Mouse (Mus musculus) forebrain, embryonic 12.5 days (tissue): ENCODE results near the gene Scrn3. TPM values are rescaled to one million over a fixed set of nuclear protein-coding genes. Genes with fewer than 3 reads are reported as not detected.
A peak's percentile ranks its signal among the peaks of the same experiment; 100 is the strongest.

Experiments used
- ATAC-seq: fragments of 200-750 bp; cut with Nextera tagmentation; 2 replicates; pipeline ENCODE4 v1.8.0; 2017; ENCODE audit warnings: moderate TSS enrichment; ENCODE audit not compliant: low FRiP score
- H3K27ac ChIP-seq: fragments of 300-500 bp; sonication (generic); 2 replicates; pipeline ENCODE4 v1.5.1; 2016; ENCODE audit warnings: mild to moderate bottlenecking
- H3K27me3 ChIP-seq: fragments of 300-500 bp; sonication (generic); 2 replicates; pipeline ENCODE4 v1.6.1; 2016; ENCODE audit warnings: mild to moderate bottlenecking
- H3K36me3 ChIP-seq: fragments of 300-500 bp; sonication (generic); replicated peaks from 2 replicates; pipeline ENCODE4 v1.6.1; 2016; ENCODE audit warnings: mild to moderate bottlenecking
- H3K4me1 ChIP-seq: fragments of 300-500 bp; sonication (generic); 2 replicates; pipeline ENCODE4 v1.6.1; 2016
- H3K4me2 ChIP-seq: fragments of 300-500 bp; sonication (generic); 2 replicates; pipeline ENCODE4 v1.6.1; 2016; ENCODE audit warnings: mild to moderate bottlenecking, moderate library complexity
- H3K4me3 ChIP-seq: fragments of 300-500 bp; sonication (generic); replicated peaks from 2 replicates; pipeline ENCODE4 v1.5.1; 2016; ENCODE audit warnings: mild to moderate bottlenecking
- H3K9ac ChIP-seq: fragments of 300-500 bp; sonication (generic); 2 replicates; pipeline ENCODE4 v1.6.1; 2016; ENCODE audit warnings: mild to moderate bottlenecking
- H3K9me3 ChIP-seq: fragments of 300-500 bp; sonication (generic); 2 replicates; pipeline ENCODE4 v1.6.1; 2016
- WGBS: fragments of 180-500 bp; shearing (Covaris S2); methylation state at CpG from one replicate; pipeline ENCODE4 v1.1.7; 2016; 5-methylcytosine and 5-hydroxymethylcytosine counted together
- polyA plus RNA-seq: library from polyadenylated mRNA; unstranded; fragments of >200 nt; fragmentation: Nextera tagmentation; extraction: Ambion mirVana; gene quantifications from 2 replicates; pipeline ENCODE4 v1.2.1, GENCODE M21; 2016

Gene Scrn3
- polyA plus RNA-seq, 1 experiment from 2014 or later = 12.7 TPM

- peaks cover 9% of the 10 kb centered on the region for H3K4me1 ChIP-seq
- no peaks in the 10 kb centered on the region for H3K9me3 ChIP-seq
- H3K4me3 ChIP-seq = no peak overlapping the region
- H3K27me3 ChIP-seq = no peaks in the 10 kb centered on the region
- H3K9ac ChIP-seq = no peak overlapping the region
- no peak for ATAC-seq
- no peak overlapping the region for H3K4me2 ChIP-seq
- H3K36me3 ChIP-seq = no peaks in the 10 kb centered on the region
- H3K27ac ChIP-seq = no peak overlapping the region
- 92% methylated on average over 4 of the region's 4 CpGs for WGBS
These were observed 32.8 kb downstream of the Scrn3 start for GRCm38 (mm10) chr2:73345204-73345603.

- WGBS = 75% methylated on average over 13 of the region's 13 CpGs
- Histone ChIP-seq H3K4me2 (no peak overlapping the region), H3K4me3 (no peak overlapping the region), H3K9me3 (no peaks in the 10 kb centered on the region), H3K27me3 (no peaks in the 10 kb centered on the region), H3K27ac (no peak overlapping the region), H3K36me3 (no peaks in the 10 kb centered on the region), H3K9ac (no peak overlapping the region), H3K4me1 (peaks cover 9% of the 10 kb centered on the region)
- ATAC-seq = no peak
These were observed 34.1 kb downstream of the Scrn3 start for GRCm38 (mm10) chr2:73346345-73347086.

DNA sequence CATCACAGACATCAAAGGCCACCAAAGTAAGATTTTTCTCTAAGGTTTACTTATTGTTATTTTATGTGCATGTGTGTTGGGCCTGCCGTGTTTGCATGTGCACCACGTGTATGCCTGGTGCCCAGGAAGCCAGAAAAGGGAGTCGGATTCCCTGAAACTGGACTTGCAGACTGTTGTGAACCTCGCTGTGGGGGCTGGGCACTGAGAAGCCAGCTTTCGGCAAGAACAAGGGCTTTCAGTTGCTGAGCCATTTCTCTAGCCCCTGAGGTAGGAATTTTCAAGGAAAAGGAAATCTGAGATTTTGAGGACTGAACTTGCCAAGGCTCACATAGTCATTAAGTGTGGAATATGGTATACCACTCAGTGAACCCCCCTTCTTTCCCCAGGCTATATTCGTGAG lies 34.7 kb downstream of the Scrn3 start:
- Histone ChIP-seq H3K27me3 (no peaks in the 10 kb centered on the region), H3K27ac (no peak overlapping the region), H3K4me1 (peaks cover 15% of the 10 kb centered on the region), H3K9me3 (no peaks in the 10 kb centered on the region), H3K36me3 (no peaks in the 10 kb centered on the region), H3K9ac (no peak overlapping the region), H3K4me3 (no peak overlapping the region), H3K4me2 (no peak overlapping the region)
- WGBS = 70% methylated on average over 6 of the region's 6 CpGs
- no peak for ATAC-seq

DNA sequence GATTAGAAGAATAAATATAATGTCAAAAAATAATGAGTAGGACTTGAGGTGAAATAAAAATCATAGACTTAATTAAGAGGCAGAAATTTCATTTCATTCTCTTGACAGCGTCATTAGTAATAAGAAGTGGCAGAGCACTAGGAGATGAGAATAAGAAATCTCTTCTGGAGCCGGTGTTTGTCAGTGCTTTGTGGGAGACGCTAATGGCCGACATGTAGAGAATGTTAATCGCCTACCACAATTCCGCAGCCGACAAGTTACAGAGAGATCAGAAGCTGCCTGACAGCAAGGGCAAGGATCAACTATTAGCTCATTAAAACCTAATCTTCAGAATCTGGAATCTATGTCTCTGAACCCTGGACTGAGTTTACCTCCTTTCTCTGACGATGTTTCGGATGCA lies 35.4 kb downstream of the Scrn3 start:
- no peak overlapping the region for H3K4me3 ChIP-seq
- peaks cover 16% of the 10 kb centered on the region for H3K4me1 ChIP-seq
- no peaks in the 10 kb centered on the region for H3K36me3 ChIP-seq
- H3K9me3 ChIP-seq = no peaks in the 10 kb centered on the region
- WGBS = 55% methylated on average over 9 of the region's 9 CpGs
- no peaks in the 10 kb centered on the region for H3K27me3 ChIP-seq
- H3K9ac ChIP-seq = no peak overlapping the region
- H3K27ac ChIP-seq = no peak overlapping the region
- no peak overlapping the region for H3K4me2 ChIP-seq
- no peak for ATAC-seq

DNA sequence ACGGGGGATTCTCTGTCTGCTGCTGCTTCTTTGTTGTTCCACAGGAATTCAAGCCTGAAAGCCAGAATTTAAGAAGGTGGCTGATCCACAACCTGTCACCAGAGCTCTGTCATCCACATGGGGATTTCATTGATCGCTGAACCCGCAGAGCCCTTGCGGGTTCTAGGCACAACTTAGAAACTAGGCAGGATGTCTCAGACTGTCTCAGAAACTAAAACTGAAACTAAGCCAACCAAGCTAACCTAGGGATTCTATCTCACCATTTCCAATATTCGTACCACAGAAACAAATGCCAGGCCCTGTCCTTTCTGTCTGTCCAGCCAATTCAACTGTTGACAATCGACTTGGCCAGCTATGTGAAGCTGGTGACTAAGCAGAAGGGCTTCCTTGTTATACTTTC lies 35.8 kb downstream of the Scrn3 start:
- Histone ChIP-seq H3K36me3 (no peaks in the 10 kb centered on the region), H3K9ac (no peak overlapping the region), H3K27me3 (no peaks in the 10 kb centered on the region), H3K9me3 (no peaks in the 10 kb centered on the region), H3K4me2 (no peak overlapping the region), H3K4me3 (no peak overlapping the region), H3K4me1 (peaks cover 16% of the 10 kb centered on the region), H3K27ac (no peak overlapping the region)
- ATAC-seq = no peak
- WGBS = 86% methylated on average over 6 of the region's 6 CpGs

- peaks cover 16% of the 10 kb centered on the region for H3K4me1 ChIP-seq
- no peaks in the 10 kb centered on the region for H3K36me3 ChIP-seq
- H3K27me3 ChIP-seq = no peaks in the 10 kb centered on the region
- no peak; the same call in 1 of the 2 replicates for ATAC-seq
- H3K4me3 ChIP-seq = no peak overlapping the region
- H3K9me3 ChIP-seq = no peaks in the 10 kb centered on the region
- peak overlapping the region; percentile 29 for H3K4me2 ChIP-seq
- H3K9ac ChIP-seq = no peak overlapping the region
- no peak overlapping the region for H3K27ac ChIP-seq
- WGBS = 48% methylated on average over 5 of the region's 5 CpGs
These were observed 39.1 kb downstream of the Scrn3 start for GRCm38 (mm10) chr2:73351496-73351895.

GRCm38 (mm10) chr2:73351927-73352374 lies 39.5 kb downstream of the Scrn3 start:
- no peak overlapping the region for H3K4me3 ChIP-seq
- H3K9me3 ChIP-seq = no peaks in the 10 kb centered on the region
- H3K36me3 ChIP-seq = no peaks in the 10 kb centered on the region
- H3K9ac ChIP-seq = no peak overlapping the region
- no peaks in the 10 kb centered on the region for H3K27me3 ChIP-seq
- peak overlapping the region; percentile 44 for H3K27ac ChIP-seq
- peak; percentile 27; the same call in 1 of the 2 replicates for ATAC-seq
- peak overlapping the region; percentile 29 for H3K4me2 ChIP-seq
- WGBS = 34% methylated on average over 7 of the region's 7 CpGs
- peaks cover 15% of the 10 kb centered on the region for H3K4me1 ChIP-seq

DNA sequence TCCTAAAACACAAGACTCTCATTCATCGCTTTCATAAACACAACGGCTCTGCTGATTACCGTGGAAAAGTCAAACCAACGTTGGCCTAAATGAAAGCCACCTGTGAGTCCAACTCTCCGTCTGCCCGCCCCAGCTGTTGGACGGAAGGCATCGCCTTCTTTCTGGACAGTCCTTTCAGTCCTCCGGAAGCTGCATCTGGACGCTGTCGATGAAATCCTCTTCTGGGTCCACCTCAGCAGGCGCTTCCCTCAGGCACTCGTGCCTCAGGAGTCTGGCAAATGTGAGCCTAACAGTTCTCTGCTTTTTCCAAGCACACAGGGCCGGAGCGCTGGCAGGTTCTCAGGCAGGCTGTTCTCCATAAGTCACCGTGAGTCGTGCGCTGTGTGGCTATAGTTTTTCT lies 44.6 kb downstream of the Scrn3 start:
- no peaks in the 10 kb centered on the region for H3K36me3 ChIP-seq
- H3K27me3 ChIP-seq = no peaks in the 10 kb centered on the region
- peaks cover 3% of the 10 kb centered on the region; the same call in 1 of the 2 replicates for H3K4me1 ChIP-seq
- H3K4me3 ChIP-seq = no peak overlapping the region
- no peak overlapping the region for H3K4me2 ChIP-seq
- H3K27ac ChIP-seq = no peak overlapping the region
- no peak for ATAC-seq
- H3K9ac ChIP-seq = no peak overlapping the region
- 84% methylated on average over 18 of the region's 18 CpGs for WGBS
- no peaks in the 10 kb centered on the region for H3K9me3 ChIP-seq

DNA sequence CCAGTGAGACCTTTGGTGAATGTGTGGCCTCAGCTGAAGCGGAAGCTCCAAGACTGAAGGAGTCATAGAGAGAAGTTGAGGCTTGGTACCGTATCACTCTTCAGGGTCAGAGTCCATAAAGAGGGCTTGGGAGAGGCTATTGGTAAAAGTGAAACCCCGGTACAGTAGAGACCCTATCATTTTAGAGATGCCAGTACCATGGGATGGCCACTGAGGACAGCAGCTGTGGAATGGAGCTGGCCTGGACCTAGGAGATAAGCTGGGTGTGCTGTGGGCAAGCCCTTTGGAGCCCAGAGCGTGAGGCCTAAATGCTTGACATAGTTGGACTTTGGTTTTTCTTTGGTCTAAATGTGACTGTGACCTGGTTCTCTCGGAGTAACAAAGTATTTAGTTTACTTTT lies 47.5 kb downstream of the Scrn3 start:
- Histone ChIP-seq H3K4me1 (no peaks in the 10 kb centered on the region), H3K27ac (no peak overlapping the region), H3K4me3 (no peak overlapping the region), H3K36me3 (no peaks in the 10 kb centered on the region), H3K9me3 (no peaks in the 10 kb centered on the region), H3K9ac (no peak overlapping the region), H3K27me3 (no peaks in the 10 kb centered on the region), H3K4me2 (no peak overlapping the region)
- WGBS = 91% methylated on average over 5 of the region's 5 CpGs
- ATAC-seq = no peak

GRCm38 (mm10) chr2:73360536-73360935 lies 48.1 kb downstream of the Scrn3 start:
- Histone ChIP-seq H3K4me2 (no peak overlapping the region), H3K4me1 (no peaks in the 10 kb centered on the region), H3K9me3 (no peaks in the 10 kb centered on the region), H3K4me3 (no peak overlapping the region), H3K36me3 (no peaks in the 10 kb centered on the region), H3K9ac (no peak overlapping the region), H3K27me3 (no peaks in the 10 kb centered on the region), H3K27ac (no peak overlapping the region)
- no peak for ATAC-seq
- 82% methylated on average over 2 of the region's 2 CpGs for WGBS

DNA sequence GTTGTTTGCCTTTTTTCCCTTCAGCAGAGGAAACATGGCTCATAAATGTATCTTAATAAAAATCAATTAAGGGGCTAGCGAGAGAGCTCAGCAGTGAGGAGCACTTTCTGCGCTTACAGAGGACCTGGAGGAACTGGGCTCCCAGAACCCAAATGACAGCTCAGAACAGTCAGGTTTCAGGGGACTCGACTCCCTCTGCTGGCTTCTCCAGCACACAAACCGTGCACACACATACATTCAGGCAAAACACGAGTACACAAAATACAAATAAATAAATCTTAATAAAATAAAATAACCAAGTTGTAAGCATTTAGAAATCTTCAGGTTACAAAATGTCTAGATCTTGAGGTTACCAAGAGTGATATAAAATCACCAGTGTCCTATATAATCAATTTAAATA lies 51.0 kb downstream of the Scrn3 start:
- no peak overlapping the region for H3K9ac ChIP-seq
- H3K27ac ChIP-seq = no peak overlapping the region
- H3K36me3 ChIP-seq = no peaks in the 10 kb centered on the region
- 80% methylated on average over 5 of the region's 5 CpGs for WGBS
- ATAC-seq = no peak
- H3K4me1 ChIP-seq = no peaks in the 10 kb centered on the region
- no peaks in the 10 kb centered on the region for H3K27me3 ChIP-seq
- no peak overlapping the region for H3K4me3 ChIP-seq
- no peaks in the 10 kb centered on the region for H3K9me3 ChIP-seq
- H3K4me2 ChIP-seq = no peak overlapping the region

- Histone ChIP-seq H3K4me2 (no peak overlapping the region), H3K27me3 (no peaks in the 10 kb centered on the region; the same call in 1 of the 2 replicates), H3K36me3 (no peaks in the 10 kb centered on the region), H3K4me3 (no peak overlapping the region), H3K27ac (no peak overlapping the region), H3K9ac (no peak overlapping the region), H3K9me3 (no peaks in the 10 kb centered on the region), H3K4me1 (no peaks in the 10 kb centered on the region)
- no peak for ATAC-seq
- 78% methylated on average over 9 of the region's 9 CpGs for WGBS
These were observed 59.3 kb downstream of the Scrn3 start for GRCm38 (mm10) chr2:73371530-73372335.
